Mouse (Mus musculus) left cerebral cortex, postnatal 4 days (tissue): ENCODE measurements at regions not wholly inside any gene's neighbourhood (a gene's known extent, or its start where the extent isn't known, plus 50 kb on each side); places are given as distances from the start of the nearest gene placed in this dataset.

Experiments
- DNase-seq: peaks from one replicate; pipeline ENCODE4 v3.0.0-alpha.2; 2022
- intact Hi-C: fragments of 180-260 bp; cut with DNase I; formaldehyde crosslinking; loops from one replicate; pipeline ENCODE4 v1.15.1; 2025

DNA sequence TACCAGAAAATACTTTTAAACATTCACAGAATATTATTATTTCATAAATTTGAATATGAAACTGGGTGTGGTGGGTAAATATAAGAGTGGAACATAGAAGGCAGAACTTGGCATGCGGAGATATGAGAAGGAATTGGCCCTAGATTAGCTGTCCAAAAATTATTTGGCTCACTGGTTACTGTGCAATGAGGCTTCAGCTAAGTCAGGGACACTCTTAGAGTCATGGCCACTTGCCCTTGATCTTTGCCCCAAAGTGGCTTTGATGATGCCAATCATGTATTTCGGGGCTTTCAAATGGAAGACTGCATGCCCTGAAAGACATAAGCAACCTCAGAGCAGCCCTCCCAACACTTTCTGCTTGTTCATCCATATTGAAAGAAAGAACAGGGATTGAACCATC, 76.9 kb downstream of the Pxdc1 start:
- DNase-seq, result peak; percentile 17

DNA sequence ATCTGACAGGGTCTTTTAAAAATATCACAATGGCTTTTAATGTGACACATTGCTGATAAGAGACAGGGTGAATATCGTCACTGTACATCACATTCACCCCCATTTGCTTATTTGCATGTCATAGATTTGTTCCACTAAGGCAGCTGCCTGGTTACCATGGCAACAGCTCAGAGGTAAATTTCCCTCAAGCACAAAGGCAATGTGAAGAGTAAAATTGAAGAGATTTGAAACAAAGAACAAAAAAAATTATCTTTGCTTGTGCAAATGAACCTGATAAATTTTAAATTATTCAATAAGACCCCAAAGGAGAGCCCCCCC, 77.3 kb downstream of the Pxdc1 start:
- peak; percentile 34 for DNase-seq
- intact Hi-C loops, result no loop called here

More for the DNA sequence above, 76.9 kb downstream of the Pxdc1 start:
- intact Hi-C loops, result no loop called here

DNA sequence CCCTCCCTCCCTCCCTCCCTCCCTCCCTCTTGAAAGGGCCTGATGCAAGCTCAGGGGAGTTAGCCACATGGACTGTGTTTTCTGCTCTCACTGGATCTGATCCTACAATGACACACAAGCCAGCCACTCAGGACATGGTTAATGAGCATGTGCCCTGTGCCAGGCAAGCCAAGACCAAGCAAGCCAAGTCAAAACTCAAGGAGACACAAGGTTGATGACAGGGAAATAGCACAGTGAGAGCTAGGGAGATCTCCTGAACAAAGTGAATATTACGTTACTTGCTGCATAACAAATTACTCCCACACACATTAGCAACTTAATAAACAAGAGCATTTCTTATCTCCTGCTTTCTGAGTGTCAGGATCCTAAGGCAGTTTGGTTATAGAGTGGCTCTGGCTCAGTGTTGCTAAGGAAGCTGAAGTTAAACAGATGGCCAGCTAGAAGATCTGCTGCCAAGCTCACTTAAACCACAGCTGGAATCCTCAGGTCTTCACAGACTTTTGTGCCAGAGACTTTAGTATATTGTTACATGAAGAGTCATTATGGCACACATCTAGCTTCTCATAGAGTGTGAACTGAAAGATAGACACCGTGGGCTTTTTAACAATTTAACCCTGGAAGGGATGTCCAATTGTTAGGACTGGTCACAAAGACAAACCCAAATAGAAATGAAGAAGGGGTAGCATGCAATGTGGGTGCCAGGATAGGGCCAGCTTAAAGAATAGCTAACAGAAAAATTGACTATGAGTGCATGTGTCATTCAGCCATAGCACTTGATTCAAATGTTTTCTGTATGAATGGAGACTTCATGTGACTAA, 77.9 kb downstream of the Pxdc1 start:
- DNase-seq, result peak; percentile 57
- intact Hi-C loops, result no loop called here

DNA sequence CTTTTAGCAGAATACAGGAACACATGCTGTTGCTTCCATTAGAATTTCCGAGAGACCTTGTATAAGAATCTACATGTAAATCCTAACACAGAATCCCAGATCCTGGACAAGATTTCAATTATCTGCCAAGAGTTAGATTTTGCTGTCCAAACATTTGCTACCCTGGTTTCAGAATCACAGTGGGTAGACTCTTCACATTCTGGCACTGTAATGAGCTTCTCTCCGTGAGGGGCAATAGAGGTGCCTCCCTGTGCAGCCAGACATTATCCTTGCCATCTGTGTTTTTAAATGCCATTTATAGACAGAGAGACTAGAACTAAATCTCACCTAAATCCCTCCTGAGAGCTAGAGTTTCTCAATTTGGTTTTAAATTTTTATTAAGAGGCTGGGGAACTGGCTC, 84.0 kb downstream of the Pxdc1 start:
- intact Hi-C loops, result no loop called here
- DNase-seq, result no peak

DNA sequence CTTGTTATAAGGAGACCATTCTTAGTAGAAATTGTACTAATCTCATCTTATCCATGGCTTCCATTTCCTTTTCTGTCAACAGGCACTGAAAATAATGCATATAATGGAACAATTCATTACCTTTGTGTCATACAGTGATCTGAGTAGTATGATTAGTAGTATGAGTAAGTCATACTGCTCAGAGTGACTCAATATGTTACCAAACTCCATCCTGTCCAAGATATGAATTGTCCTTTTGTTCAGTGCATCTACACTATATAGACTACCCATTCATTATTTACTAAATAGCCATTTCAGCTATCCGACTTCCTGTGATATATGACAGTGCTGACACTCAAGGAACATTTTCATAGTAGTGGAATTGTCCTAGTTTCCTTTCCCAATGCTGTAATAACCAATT, 86.6 kb downstream of the Pxdc1 start:
- intact Hi-C loops, result no loop called here
- DNase-seq, result no peak

DNA sequence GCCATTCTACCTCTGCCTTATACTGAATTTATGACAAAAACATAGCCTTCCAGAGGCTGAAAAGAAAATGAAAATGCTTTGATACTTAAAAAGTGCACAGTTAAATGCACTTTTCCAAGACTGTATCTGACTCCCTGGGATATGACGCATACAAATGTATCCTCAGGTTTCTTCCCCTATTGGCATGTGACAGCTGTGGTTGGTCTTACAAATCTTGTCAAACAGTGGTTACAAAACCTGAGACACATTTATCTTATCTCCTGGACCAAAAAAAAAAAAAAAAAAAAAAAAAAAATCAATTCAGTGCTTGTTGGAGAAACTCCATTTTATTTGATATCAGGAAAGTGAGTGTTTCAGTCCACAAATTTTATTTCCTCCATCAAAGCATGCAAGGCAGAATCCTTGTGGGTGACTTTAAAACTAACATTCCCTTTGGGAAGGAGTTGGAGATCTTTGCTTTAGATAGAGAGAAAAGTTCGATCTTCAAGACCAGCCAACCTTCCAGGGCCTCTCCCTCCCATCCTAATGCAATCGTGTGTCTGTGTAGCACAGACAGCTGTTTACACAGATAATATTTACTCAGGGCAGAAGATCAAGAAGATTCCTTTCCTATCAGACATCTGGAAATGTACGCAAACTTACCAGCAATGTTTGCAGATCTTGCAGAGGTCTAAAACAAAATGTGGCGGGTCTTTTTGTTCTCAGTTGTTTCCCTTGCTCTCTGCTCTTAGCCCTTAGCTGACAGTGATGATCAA, 103.0 kb downstream of the Pxdc1 start:
- intact Hi-C loops, result no loop called here
- DNase-seq, result no peak

DNA sequence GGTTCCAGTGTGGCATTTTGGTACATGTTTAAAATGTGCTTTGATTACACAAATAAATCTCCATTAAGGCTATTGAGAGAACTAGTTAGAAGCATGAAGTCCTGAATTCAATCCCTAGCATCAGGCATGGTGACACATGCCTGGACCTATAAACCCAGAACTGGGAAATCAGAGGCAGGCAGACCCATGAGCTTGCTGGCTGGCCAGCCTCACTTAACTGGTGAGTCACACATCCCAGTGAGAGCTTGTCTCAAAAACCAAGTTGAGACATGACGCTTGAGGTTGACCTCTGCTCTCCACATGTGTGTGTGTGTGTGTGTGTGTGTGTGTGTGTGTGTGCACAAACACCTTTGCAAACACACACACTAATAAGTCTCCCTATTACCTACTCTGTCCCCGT, 112.6 kb downstream of the Pxdc1 start:
- intact Hi-C loops, result no loop called here

DNA sequence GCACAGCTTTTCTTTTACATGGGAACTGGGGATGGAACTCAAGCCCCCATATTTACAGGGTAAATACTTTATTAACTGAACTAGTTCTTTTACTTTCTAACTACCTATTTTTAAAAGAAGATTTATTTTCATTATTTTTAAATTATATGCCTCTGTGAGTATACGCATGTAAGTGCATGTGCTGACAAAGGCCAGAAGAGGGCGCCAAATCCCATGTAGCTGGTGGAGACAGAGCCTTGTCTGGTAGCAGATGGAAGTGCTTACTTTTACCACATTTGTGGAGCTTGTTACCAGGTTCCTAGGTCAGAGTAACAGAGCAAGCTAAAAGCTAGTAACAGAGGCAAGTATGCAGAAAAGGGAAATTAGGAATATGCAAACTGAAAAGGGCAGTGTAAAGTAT, 119.4 kb downstream of the Pxdc1 start:
- intact Hi-C loops, result no loop called here
- no peak for DNase-seq

More for the DNA sequence above, 112.6 kb downstream of the Pxdc1 start:
- DNase-seq, result no peak

DNA sequence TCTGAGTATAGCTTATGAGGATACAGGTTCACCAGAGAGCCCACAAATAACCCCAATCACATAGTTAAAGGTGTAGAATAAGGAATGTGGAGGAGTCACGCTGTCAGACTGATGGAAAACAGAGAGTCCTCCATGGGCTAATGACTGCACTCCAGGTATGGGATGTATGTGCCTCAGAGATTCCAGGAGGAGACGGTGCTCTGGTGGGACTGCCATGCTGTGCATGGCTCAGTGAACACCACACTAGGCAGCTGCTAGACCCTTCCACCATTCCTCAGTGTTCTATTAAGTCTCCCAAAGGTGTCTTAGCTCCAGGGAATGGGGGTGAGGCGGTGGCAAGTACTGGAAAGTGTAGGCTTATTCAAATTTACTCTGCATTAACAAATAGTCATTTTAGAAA, 142.0 kb downstream of the Pxdc1 start:
- DNase-seq, result no peak
- intact Hi-C loops, result no loop called here

DNA sequence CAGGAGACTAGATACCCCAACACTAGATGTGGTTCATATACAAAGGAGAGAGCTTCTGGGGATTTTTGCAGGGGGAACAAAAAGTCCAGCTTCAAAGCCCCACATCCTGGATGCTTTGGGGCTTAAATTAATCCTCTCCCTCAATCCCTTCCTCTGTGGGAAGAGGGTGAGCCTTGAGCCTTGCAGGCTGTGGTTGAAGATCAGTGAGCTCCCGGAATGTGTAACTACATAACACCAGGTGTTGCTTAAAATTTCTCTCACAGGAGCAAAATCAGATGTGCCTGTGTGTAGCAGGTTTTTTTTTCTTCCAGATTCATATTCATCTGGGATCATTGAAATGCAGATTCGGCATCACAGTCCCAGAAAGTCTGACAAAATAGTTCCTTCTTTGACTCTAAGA, 146.1 kb downstream of the Pxdc1 start:
- no peak for DNase-seq
- intact Hi-C loops, result no loop called here

DNA sequence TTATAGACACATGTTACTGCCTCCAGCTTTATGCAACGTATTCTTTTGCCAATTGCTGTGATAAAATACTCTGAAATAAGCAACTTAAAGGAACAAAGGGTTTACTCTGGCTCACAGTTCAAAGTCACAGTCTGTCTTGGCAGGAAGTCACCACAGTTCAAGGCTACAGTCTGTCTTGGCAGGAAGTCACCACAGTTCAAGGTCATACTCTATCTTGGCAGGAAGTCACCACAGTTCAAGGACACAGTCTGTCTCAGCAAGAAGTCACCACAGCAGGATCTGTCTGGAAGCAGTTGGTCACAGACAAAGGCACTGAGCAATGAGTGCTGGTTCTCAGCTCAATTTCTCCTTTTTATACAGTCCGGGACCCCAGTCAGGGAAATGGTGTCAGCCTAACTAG, 147.4 kb downstream of the Pxdc1 start:
- no peak for DNase-seq
- intact Hi-C loops, result no loop called here

DNA sequence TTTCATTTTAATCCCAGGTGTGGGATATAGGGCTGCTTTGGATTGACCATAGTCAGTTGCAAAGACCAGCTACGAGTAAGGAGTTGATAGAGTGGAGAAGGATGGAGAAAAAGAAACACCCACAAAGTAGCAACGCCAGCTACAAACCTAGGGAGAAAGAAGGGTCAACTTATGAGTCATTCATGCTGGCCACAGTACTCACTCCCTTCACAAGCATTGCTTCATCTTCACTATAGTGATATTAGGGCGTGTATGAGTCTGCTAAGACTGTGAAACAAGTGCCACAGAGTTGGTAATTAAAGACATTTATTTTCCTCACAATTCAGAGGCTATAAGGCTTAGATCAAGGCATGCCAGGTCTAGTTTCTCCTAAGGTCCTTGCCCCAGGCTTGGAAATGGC, 148.4 kb downstream of the Pxdc1 start:
- intact Hi-C loops, result no loop called here
- no peak for DNase-seq

DNA sequence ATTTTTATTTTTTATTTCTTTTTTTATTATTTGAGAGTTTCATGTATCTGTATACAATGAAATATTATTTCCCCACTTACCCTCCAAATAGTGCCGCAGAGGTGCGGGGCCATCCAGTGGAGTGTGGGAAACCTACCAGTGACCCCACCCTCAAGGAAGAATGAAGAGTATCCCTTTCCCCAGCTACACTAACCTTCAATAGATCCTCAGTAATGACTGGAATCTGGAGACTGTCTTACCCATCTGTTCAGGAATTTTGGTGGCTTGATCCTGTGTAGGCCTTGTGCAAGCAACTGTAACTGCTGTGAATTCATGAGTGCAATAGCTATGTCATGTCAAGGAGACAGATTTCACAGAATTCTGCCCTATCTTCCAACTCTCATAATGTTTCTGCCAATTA, 153.9 kb upstream of the Slc22a23 start:
- intact Hi-C loops, result no loop called here
- DNase-seq, result no peak

DNA sequence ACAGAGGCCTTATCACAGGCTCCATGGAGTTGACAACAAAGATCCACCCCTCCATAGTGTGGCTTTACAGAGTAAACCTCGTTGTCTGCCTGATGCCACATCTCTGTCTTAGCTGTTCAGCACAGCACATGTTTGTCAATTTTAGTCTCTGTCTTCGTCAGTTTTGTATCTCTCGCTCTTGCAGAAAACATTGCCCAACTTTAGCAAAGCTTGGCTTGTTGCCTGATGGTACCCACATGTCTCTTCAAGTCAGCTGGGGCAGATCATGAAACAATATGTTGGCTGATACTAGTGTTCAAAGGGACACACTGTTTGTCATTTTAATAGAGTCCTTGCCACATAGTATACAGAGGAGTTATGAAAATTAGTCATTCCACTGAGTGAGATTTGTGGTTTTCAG, 152.7 kb upstream of the Slc22a23 start:
- no peak for DNase-seq
- intact Hi-C loops, result no loop called here

DNA sequence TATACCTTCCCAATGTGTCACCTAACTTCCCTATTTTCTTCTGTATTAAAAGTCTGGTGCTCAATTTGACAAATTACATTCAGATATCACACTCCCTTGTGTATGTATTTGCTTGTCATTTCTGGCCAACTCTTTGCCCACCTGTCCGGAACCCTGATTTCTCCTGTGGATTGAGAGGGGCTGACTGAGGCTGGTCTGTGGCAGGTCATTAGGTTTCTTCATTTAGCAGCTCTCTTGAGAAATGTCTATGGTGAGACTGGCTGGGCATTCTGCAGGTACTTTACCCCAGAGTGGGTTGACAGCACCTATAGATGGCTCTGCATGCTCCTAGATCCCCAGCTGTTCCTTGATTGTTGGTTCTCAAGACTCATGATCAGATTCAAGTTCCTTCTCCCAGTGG, 139.8 kb upstream of the Slc22a23 start:
- intact Hi-C loops, result no loop called here
- no peak for DNase-seq

DNA sequence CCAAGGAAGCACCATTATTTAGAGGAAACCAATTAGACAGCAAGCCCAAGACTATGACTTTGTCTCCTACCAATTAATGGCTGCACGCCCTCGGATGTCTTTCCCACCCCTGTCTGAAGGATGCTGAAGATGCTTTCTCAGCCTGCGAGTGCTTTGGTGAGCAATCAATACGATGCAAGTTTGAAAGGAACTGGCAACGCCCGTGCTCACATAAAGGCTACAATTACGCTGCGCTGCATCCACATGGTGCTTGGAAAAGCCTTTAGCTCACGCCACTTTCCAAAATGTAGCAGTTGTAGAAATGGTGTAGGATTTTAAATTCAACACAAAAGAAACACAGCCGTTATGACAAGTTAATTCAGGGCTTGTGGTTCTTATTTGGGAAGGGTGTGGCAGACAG, 136.5 kb upstream of the Slc22a23 start:
- DNase-seq, result no peak
- intact Hi-C loops, result no loop called here

DNA sequence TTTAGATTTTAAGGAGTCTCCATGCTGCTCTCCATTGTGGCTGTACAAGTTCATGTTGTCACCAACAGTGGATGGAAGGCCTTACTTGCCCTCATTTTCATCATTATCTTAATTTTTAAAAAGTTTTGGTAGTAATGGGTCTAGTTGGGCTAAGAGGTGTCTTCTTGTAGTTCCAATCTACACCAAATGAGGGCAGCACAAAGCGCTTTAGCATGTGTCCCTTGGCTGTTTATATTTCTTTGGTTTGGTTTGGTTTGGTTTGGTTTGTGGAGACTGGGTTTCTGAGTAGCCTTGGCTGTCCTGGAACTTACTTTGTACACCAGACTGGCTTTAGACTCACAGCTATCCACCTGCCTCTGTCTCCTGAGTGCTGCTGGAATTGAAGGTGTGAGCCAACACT, 125.4 kb upstream of the Slc22a23 start:
- intact Hi-C loops, result no loop called here
- no peak for DNase-seq

DNA sequence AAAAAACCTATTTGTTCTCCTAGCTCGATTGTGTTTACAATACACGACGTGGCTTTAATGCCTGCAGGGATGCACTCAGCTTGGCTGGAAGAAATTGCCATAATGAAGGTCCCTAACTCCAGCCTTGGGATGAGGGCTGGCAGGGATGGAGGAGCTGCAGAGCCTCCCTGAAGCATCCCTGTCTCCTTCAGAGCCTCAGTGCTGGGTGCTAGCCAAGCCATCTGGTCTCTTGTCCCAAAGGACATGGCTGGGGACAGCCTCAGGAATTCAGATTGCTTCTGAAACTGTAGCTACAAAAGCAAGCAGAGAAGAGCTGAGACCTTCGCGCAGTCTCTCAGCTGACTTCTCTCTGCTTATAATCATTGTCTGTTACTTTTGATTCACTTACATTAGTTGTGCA, 124.6 kb upstream of the Slc22a23 start:
- DNase-seq, result peak; percentile 92
- intact Hi-C loops, result no loop called here

DNA sequence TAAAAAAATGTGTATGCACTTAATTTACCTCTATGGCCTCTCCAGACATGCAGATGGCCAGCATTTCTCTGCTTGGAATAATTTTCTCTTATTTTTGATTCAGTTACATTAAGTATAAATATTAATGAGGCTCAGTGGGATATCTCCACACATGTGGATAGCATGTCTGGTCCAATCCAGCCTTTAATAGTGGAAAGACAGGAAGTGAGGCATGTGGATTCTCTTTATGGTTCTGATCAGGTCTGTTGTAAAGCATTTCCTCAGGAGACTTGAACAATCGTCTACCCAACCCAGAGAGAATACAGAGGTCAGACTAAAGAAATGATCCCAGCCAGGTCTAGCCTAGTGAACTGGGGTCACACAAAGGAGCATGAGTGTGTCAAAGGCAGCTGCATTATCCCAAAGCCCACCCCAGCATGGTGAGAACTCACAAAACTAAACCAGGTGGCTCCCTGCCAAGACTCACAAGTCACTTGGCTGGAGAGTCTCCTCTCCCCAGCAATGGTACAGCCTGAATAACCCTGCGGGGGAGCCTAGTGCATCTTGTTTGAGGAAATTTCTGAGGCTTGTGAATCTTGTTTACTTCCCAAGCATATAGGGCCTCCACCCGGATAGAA, 123.3 kb upstream of the Slc22a23 start:
- peak; percentile 73 for DNase-seq
- intact Hi-C loops, result no loop called here

DNA sequence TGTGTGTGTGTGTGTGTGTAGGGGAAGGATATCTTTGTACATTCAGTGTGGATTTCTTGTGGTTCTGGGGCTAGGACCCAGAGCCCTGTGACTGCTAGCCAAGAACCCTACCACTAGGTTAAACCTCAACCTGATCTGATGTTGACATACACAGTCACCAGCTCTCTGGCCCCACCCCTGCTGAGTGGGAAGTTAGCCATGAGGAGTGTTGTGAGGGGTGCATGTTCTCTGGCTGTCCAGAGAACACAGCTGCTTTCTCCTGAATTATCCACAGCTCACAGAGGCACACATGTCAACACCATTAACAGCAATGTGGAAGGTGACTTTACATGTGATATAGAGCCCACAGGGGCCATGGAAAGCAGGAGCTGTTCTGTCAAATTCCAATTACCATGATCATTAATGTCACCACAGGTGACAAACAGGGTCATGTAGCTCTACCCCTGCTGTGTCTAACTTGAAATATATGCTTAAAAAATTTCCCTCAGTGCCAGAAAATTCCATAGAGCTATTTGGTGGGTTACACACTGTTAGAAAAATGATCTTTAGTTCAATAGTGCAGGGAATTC, 121.0 kb upstream of the Slc22a23 start:
- intact Hi-C loops, result no loop called here
- no peak for DNase-seq

DNA sequence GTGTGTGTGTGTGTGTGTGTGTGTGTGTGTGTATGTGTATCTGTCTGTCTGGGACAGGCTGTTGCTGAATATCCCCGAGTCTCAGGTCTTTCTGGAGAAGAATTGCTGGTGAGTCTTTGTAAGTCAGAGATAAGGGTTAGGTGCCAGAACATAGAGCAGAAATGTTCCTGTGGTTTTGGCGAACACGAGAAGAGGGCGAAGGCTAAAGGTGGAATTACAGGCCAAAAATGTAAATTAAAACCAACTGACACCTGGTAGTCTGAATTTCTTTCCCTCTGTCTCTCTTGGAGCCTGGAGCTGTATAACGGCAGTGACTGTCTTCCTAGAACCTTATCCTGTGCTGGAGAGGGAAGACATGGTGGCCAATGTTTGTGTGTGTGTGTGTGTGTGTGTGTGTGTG, 120.5 kb upstream of the Slc22a23 start:
- intact Hi-C loops, result no loop called here
- DNase-seq, result no peak

DNA sequence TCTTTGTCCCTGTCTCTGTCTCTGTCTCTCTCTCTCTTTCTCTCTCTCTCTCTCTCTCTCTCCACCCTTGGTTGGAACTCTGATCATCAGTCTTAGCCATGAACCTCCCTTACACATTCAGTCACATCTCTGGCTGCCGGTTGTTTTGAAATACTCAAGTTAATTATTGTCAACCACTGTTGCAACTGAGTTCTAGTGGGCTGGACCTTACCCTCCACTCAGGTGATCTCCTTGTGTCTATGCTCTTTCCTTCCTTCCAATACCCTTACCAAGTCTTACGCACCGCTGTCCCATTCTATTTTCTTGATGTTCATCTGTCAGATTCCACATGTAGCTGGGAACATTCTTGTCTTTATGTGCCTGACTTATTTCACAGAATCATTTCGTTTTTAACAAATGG, 119.2 kb upstream of the Slc22a23 start:
- DNase-seq, result no peak
- intact Hi-C loops, result no loop called here
